Mouse (Mus musculus): ENCODE results near the gene Xrcc6. TPM values are rescaled to one million over a fixed set of nuclear protein-coding genes. Genes with fewer than 3 reads are reported as not detected.

Gene Xrcc6
- polyA plus RNA-seq, 1 experiment from 2014 or later: 46.7 TPM

GRCm38 (mm10) chr15:82011947-82012346 is 24.3 kb downstream of the Xrcc6 start:
- H3K9ac ChIP-seq: no peak overlapping the region
- H3K4me3 ChIP-seq: no peak overlapping the region
- H3K9me3 ChIP-seq: no peaks in the 10 kb centered on the region
- H3K27ac ChIP-seq (replicated peaks): no peak overlapping the region
- peaks cover 29% of the 10 kb centered on the region for H3K4me1 ChIP-seq (replicated peaks)
- H3K4me2 ChIP-seq: no peak overlapping the region
- WGBS: 91% methylated on average over 6 of the region's 6 CpGs
- H3K27me3 ChIP-seq: no peaks in the 10 kb centered on the region
- ATAC-seq (ENCODE audit: low read depth): no peak
- H3K36me3 ChIP-seq: 0 out of 2 replicates have a peak, but pooled peaks cover 6% of the 10 kb centered on the region

DNA sequence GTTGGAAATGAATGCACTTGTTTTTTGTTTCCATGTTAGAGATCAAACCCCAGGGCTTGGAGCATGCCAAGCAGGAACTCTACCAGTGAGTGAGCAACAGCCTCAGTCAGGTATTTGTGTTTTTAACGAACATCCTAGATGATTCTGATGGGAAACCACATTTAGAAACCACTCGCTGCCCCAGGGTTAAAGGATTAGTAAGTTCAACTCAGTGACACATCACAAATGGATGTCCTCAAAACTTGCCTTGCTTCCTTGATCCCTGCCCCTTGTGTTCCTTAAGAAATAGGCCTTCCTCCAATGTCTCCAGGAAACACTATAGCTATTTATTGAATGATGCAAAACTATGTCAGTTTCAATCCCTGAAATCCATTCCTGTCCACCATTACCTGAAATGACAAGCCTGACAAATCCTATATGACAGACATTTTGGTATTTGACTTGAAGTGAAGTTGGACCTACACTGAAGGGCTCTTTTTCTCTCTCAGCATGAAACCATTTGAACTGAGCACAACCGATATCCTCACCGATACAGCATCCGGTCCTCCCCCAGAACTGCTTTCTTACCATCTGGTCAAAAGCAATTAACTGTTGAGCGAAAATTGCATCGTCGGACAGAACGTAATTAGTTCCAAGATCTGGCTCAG is 27.2 kb downstream of the Xrcc6 start:
- H3K4me2 ChIP-seq: peak overlapping the region; percentile 92
- H3K27me3 ChIP-seq: no peaks in the 10 kb centered on the region
- peak overlapping the region; percentile 70 for H3K27ac ChIP-seq (replicated peaks)
- peaks cover 36% of the 10 kb centered on the region for H3K4me1 ChIP-seq (replicated peaks)
- H3K4me3 ChIP-seq: peak overlapping the region; percentile 61
- 21% methylated on average over 9 of the region's 9 CpGs for WGBS
- no peaks in the 10 kb centered on the region for H3K9me3 ChIP-seq
- peak overlapping the region; percentile 82 for H3K9ac ChIP-seq
- no peak for ATAC-seq (ENCODE audit: low read depth)
- peaks cover 10% of the 10 kb centered on the region for H3K36me3 ChIP-seq

DNA sequence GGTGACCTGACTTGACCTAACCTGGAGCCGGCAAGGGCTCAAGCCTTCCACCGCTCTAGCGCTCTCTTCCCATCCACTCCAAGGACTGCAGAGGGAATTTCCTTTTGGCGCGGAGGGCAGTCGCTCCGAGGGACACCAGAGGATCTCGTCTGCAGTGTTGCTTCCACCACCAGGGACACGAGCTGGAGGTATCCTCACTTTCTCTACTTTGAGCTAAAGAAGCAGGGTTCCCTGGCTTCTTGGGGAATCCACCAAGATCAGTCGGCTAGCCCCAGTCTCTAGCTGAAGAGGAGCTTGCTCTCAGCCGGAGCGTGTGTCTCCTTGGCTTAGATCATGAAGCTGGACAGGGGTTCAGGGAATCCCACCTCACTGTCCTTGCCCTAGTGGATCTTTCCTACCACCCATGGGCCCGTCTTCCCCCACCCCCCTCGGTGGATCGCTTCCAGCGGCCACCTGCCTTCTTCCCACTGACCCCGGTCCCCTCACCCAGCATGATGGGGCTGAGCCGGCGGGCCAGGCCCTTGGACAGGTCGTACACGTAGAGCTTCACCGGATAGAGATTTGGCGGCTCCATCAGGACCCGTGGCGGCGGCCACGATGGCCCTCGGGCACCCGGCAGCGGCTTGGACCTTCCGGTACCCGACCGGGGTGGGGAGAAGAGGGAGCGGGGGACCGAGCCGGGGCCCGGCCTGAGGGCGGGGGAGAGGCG is 27.9 kb downstream of the Xrcc6 start:
- H3K27me3 ChIP-seq: no peaks in the 10 kb centered on the region
- peak overlapping the region; percentile 61 for H3K4me3 ChIP-seq
- H3K4me1 ChIP-seq (replicated peaks): peaks cover 36% of the 10 kb centered on the region
- peak overlapping the region; percentile 92 for H3K4me2 ChIP-seq
- H3K27ac ChIP-seq (replicated peaks): peak overlapping the region; percentile 70
- H3K9ac ChIP-seq: peak overlapping the region; percentile 82
- H3K9me3 ChIP-seq: no peaks in the 10 kb centered on the region
- H3K36me3 ChIP-seq: peaks cover 13% of the 10 kb centered on the region
- peak; percentile 73; the same call in 1 of the 2 replicates for ATAC-seq (ENCODE audit: low read depth)
- under 1% methylated on average over 37 of the region's 39 CpGs for WGBS

- H3K4me1 ChIP-seq (replicated peaks): peaks cover 36% of the 10 kb centered on the region
- H3K27me3 ChIP-seq: no peaks in the 10 kb centered on the region
- peak overlapping the region; percentile 76 for H3K27ac ChIP-seq (replicated peaks)
- H3K4me2 ChIP-seq: peak overlapping the region; percentile 92
- no peaks in the 10 kb centered on the region for H3K9me3 ChIP-seq
- peaks cover 13% of the 10 kb centered on the region for H3K36me3 ChIP-seq
- ATAC-seq (ENCODE audit: low read depth): peak; percentile 96
- WGBS: under 1% methylated on average over 47 of the region's 53 CpGs
- H3K4me3 ChIP-seq: peak overlapping the region; percentile 61
- peak overlapping the region; percentile 82 for H3K9ac ChIP-seq
Observed at GRCm38 (mm10) chr15:82016101-82016808, 28.6 kb downstream of the Xrcc6 start.

- Histone ChIP-seq H3K36me3 (peaks cover 18% of the 10 kb centered on the region), H3K4me1 (replicated peaks) (peaks cover 36% of the 10 kb centered on the region), H3K9ac (peak overlapping the region; percentile 79), H3K4me2 (peak overlapping the region; percentile 92), H3K9me3 (no peaks in the 10 kb centered on the region), H3K27me3 (no peaks in the 10 kb centered on the region), H3K4me3 (peak overlapping the region; percentile 61), H3K27ac (replicated peaks) (peak overlapping the region; percentile 76)
- WGBS: 26% methylated on average over 6 of the region's 6 CpGs
- peak; percentile 2; the same call in 1 of the 2 replicates for ATAC-seq (ENCODE audit: low read depth)
Observed at GRCm38 (mm10) chr15:82016830-82017229, 29.2 kb downstream of the Xrcc6 start.

- Histone ChIP-seq H3K4me3 (no peak overlapping the region), H3K36me3 (peaks cover 24% of the 10 kb centered on the region), H3K27ac (replicated peaks) (no peak overlapping the region), H3K4me1 (replicated peaks) (peaks cover 36% of the 10 kb centered on the region), H3K9me3 (no peaks in the 10 kb centered on the region), H3K27me3 (no peaks in the 10 kb centered on the region), H3K4me2 (no peak overlapping the region), H3K9ac (no peak overlapping the region)
- 80% methylated on average over 4 of the region's 4 CpGs for WGBS
- no peak for ATAC-seq (ENCODE audit: low read depth)
Observed at GRCm38 (mm10) chr15:82017461-82017860, 29.8 kb downstream of the Xrcc6 start.

- Histone ChIP-seq H3K4me1 (replicated peaks) (peaks cover 24% of the 10 kb centered on the region), H3K9me3 (no peaks in the 10 kb centered on the region), H3K4me3 (no peak overlapping the region), H3K27me3 (no peaks in the 10 kb centered on the region), H3K9ac (no peak overlapping the region), H3K36me3 (peaks cover 42% of the 10 kb centered on the region), H3K4me2 (no peak overlapping the region), H3K27ac (replicated peaks) (no peak overlapping the region)
- no peak for ATAC-seq (ENCODE audit: low read depth)
- WGBS: 90% methylated on average over 3 of the region's 3 CpGs
Observed at GRCm38 (mm10) chr15:82019288-82019687, 31.7 kb downstream of the Xrcc6 start.

DNA sequence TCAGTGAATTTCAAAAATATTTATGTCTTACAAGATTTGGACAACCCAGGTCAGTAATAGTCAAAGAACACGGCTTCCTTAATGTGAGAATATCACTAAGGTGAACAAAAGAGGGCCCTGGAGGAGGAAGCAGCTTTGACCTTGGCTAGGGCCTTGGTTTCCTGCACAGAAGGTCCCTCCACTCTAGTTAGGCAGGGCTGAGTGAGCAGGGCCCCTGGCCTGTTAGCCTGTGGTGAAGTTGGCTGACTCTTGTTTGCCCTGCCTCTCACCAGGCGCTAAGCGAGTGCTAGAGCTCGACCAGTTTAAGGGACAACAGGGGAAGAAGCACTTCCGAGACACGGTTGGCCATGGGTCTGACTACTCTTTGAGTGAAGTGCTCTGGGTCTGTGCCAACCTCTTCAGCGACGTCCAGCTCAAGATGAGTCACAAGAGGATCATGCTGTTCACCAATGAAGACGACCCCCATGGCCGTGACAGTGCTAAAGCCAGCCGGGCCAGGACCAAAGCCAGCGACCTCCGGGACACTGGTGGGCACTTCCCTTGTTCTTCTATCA is 35.0 kb downstream of the Xrcc6 start:
- H3K9me3 ChIP-seq: no peaks in the 10 kb centered on the region
- no peak overlapping the region for H3K9ac ChIP-seq
- no peak for ATAC-seq (ENCODE audit: low read depth)
- WGBS: 87% methylated on average over 13 of the region's 13 CpGs
- no peaks in the 10 kb centered on the region for H3K27me3 ChIP-seq
- H3K36me3 ChIP-seq: peaks cover 74% of the 10 kb centered on the region
- H3K27ac ChIP-seq (replicated peaks): no peak overlapping the region
- H3K4me3 ChIP-seq: no peak overlapping the region
- H3K4me2 ChIP-seq: no peak overlapping the region
- 0 out of 2 replicates have a peak, but pooled peaks cover 2% of the 10 kb centered on the region for H3K4me1 ChIP-seq (replicated peaks)

- WGBS: 93% methylated on average over 6 of the region's 6 CpGs
- H3K9me3 ChIP-seq: no peaks in the 10 kb centered on the region
Observed at GRCm38 (mm10) chr15:82023965-82024635, 36.5 kb downstream of the Xrcc6 start.

DNA sequence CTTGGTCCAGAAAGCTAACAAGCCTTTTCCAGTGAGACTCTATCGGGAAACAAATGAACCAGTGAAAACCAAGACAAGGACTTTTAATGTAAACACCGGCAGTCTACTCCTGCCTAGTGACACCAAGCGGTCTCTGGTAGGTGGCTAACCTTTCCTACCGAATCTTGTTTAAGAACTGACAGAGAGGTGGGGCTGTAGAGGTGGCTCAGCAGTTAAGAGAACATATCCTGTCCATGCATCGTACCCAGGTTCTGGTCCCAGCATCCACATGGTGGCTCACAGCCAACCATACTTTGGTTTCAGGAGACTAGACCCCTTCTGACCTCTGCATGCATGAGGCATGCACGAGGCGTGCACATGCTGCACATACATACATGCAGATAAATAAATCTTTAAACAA is 39.6 kb downstream of the Xrcc6 start:
- Histone ChIP-seq H3K4me1 (replicated peaks) (no peaks in the 10 kb centered on the region), H3K9me3 (no peaks in the 10 kb centered on the region), H3K9ac (no peak overlapping the region), H3K36me3 (peaks cover 93% of the 10 kb centered on the region), H3K27me3 (no peaks in the 10 kb centered on the region), H3K27ac (replicated peaks) (no peak overlapping the region), H3K4me3 (no peak overlapping the region), H3K4me2 (no peak overlapping the region)
- WGBS: 95% methylated on average over 7 of the region's 7 CpGs
- ATAC-seq (ENCODE audit: low read depth): no peak

More at GRCm38 (mm10) chr15:82023965-82024635, 36.5 kb downstream of the Xrcc6 start:
- Histone ChIP-seq H3K27ac (replicated peaks) (no peak overlapping the region), H3K4me3 (no peak overlapping the region), H3K36me3 (peaks cover 80% of the 10 kb centered on the region), H3K4me2 (no peak overlapping the region), H3K9ac (no peak overlapping the region), H3K4me1 (replicated peaks) (no peaks in the 10 kb centered on the region), H3K27me3 (no peaks in the 10 kb centered on the region)
- ATAC-seq (ENCODE audit: low read depth): no peak

GRCm38 (mm10) chr15:82027726-82028125 is 40.1 kb downstream of the Xrcc6 start:
- Histone ChIP-seq H3K4me1 (replicated peaks) (no peaks in the 10 kb centered on the region), H3K27ac (replicated peaks) (no peak overlapping the region), H3K9me3 (no peaks in the 10 kb centered on the region), H3K4me2 (no peak overlapping the region), H3K9ac (no peak overlapping the region), H3K36me3 (peaks cover 91% of the 10 kb centered on the region), H3K4me3 (no peak overlapping the region), H3K27me3 (no peaks in the 10 kb centered on the region)
- 92% methylated on average over 7 of the region's 7 CpGs for WGBS
- no peak for ATAC-seq (ENCODE audit: low read depth)

Data from neural tube, embryonic 13.5 days (tissue).